Mouse (Mus musculus): ENCODE measurements around the gene 1700001K19Rik. TPM values are rescaled to one million over a fixed set of nuclear protein-coding genes. Genes with fewer than 3 reads are reported as not detected.

The 1700001K19Rik gene
- total RNA-seq, 2 experiments from 2014 or later, result not detected

- TF ChIP-seq CTCF (IDR thresholded peaks at IDR 0.05), result no peak
- Histone ChIP-seq H3K4me3 (no peak overlapping the region), H3K27ac (no peak overlapping the region)
- no peak for DNase-seq
- intact Hi-C loops (cut with DNase I), result no loop called here
Measured at GRCm38 (mm10) chr12:110636293-110636692, 46.1 kb downstream of the 1700001K19Rik start.

GRCm38 (mm10) chr12:110630056-110630455 is 52.4 kb downstream of the 1700001K19Rik start:
- intact Hi-C loops (cut with DNase I), result no loop called here
- H3K4me3 ChIP-seq, result no peak overlapping the region
- no peak overlapping the region for H3K27ac ChIP-seq
- TF ChIP-seq CTCF (IDR thresholded peaks at IDR 0.05), result no peak
- no peak for DNase-seq

Small RNA genes within 50 kb of the gene (microRNA-seq; reads per million reads assigned to microRNA genes)
- gene Gm27299, result not detected

Other genes with a start within 250 kb of the 1700001K19Rik start
- gene Ppp2r5c, start 235.5 kb downstream of the 1700001K19Rik start, total RNA-seq (2021), result 10 to 100 TPM; 57.9 to 80.9 TPM
- 10 to 100 TPM; 68.6 to 72.5 TPM for gene Dync1h1, start 81.2 kb downstream of the 1700001K19Rik start, total RNA-seq (2021)
- gene Hsp90aa1, start 20.1 kb upstream of the 1700001K19Rik start, total RNA-seq (2021), result 10 to 100 TPM; 45.5 to 89.1 TPM
- gene Wdr20, start 55.3 kb upstream of the 1700001K19Rik start, total RNA-seq (2021), result 10 to 100 TPM; 18.9 to 22.0 TPM
- under 1 TPM; 0.20 to 0.22 TPM for gene Mok, start 158.3 kb upstream of the 1700001K19Rik start, total RNA-seq (2021)
- 1 to 10 TPM; 7.0 to 7.7 TPM for gene Zfp839, start 167.6 kb upstream of the 1700001K19Rik start, total RNA-seq (2021)
- gene Cinp, start 206.5 kb upstream of the 1700001K19Rik start, total RNA-seq (2021), result 10 to 100 TPM; 21.8 to 24.8 TPM
- gene Tecpr2, start 206.6 kb upstream of the 1700001K19Rik start, total RNA-seq (2021), result 1 to 10 TPM; 2.4 TPM